In genomic region chr9:92907102-92907501, GRCm38 (mm10) we compare ENCODE assay signal across 26 mouse cellular contexts.
A peak's percentile ranks its signal among the peaks of the same experiment; 100 is the strongest.
DNase-seq lines count a peak whose midpoint lies in the region; ATAC-seq and TF ChIP-seq lines count a peak whose summit lies in the region.
"Had no signal": no experiment of that assay in that cellular context is flagged by ENCODE, and none has a peak within 500 bp of the region (broad histone marks: within the 10 kb centered on the region; RNA-seq: fewer than 3 reads in every experiment).

No protein-coding gene starts in this region.

- no peak for TF ChIP-seq CTCF in hindbrain, postnatal 0 days (IDR thresholded peaks at IDR 0.05; ENCODE audit: low read depth)

- no peaks in the 10 kb centered on the region for H3K9me3 ChIP-seq in forebrain, embryonic 14.5 days (replicated peaks; ENCODE audit: control insufficient read depth, low read length)
- no peaks in the 10 kb centered on the region for H3K9me3 ChIP-seq in forebrain, embryonic 13.5 days (replicated peaks)
- H3K9me3 ChIP-seq in hindbrain, postnatal 0 days (ENCODE audit: low read length), result no peaks in the 10 kb centered on the region
- H3K9me3 ChIP-seq in hindbrain, embryonic 10.5 days, result no peaks in the 10 kb centered on the region
- H3K9me3 ChIP-seq: heart, embryonic 10.5 days; heart, embryonic 13.5 days; hindbrain, embryonic 12.5 days; hindbrain, embryonic 15.5 days; intestine, embryonic 15.5 days had no signal

- no peak overlapping the region for H3K4me3 ChIP-seq in forebrain, embryonic 14.5 days (ENCODE audit: low read depth, low read length)
- H3K4me3 ChIP-seq in forebrain, embryonic 13.5 days, result no peak overlapping the region
- H3K4me3 ChIP-seq in hindbrain, postnatal 0 days (ENCODE audit: low read length), result no peak overlapping the region
- H3K4me3 ChIP-seq in hindbrain, embryonic 10.5 days, result no peak overlapping the region
- H3K4me3 ChIP-seq: heart, adult 2 months; heart, embryonic 10.5 days; heart, embryonic 13.5 days; hindbrain, embryonic 12.5 days; hindbrain, embryonic 15.5 days; intestine, embryonic 15.5 days had no signal

- DNase-seq in forebrain, embryonic 14.5 days (ENCODE audit: low spot score), result peak; percentile 38
- DNase-seq in hindbrain, postnatal 0 days (ENCODE audit: low spot score), result peak; percentile 3
- DNase-seq in hindbrain, embryonic 10.5 days (ENCODE audit: low spot score), result no peak
- DNase-seq in telencephalon, adult 2 months (ENCODE audit: low read depth, low spot score), result peak; percentile 24
- no peak for DNase-seq in gastrocnemius, postnatal 36 days
- DNase-seq: adrenal gland, adult 8-10 months; adrenal gland, postnatal 25 days; cerebellum, adult 11 months; cerebellum, adult 2 months; cerebellum, adult 9-11 months; cerebellum, postnatal 25 days; embryo, embryonic 11 days; gastrocnemius, postnatal 25 days; heart, adult 2 months; heart, postnatal 14 days; heart, postnatal 4 days; kidney, adult 11 months; kidney, adult 8-10 months had no signal

- no peaks in the 10 kb centered on the region for H3K4me1 ChIP-seq in forebrain, embryonic 14.5 days (ENCODE audit: control insufficient read depth, insufficient read depth, low read length)
- no peaks in the 10 kb centered on the region for H3K4me1 ChIP-seq in forebrain, embryonic 13.5 days
- H3K4me1 ChIP-seq in hindbrain, postnatal 0 days (ENCODE audit: insufficient read depth, low read length), result no peaks in the 10 kb centered on the region
- H3K4me1 ChIP-seq in hindbrain, embryonic 10.5 days (replicated peaks), result no peaks in the 10 kb centered on the region
- H3K4me1 ChIP-seq: heart, embryonic 10.5 days; heart, embryonic 13.5 days; hindbrain, embryonic 12.5 days; hindbrain, embryonic 15.5 days; intestine, embryonic 15.5 days had no signal

- H3K9ac ChIP-seq in forebrain, embryonic 14.5 days (ENCODE audit: low read length), result no peak overlapping the region
- H3K9ac ChIP-seq in forebrain, embryonic 13.5 days, result no peak overlapping the region
- no peak overlapping the region for H3K9ac ChIP-seq in hindbrain, postnatal 0 days (replicated peaks; ENCODE audit: low read length)
- H3K9ac ChIP-seq: heart, embryonic 13.5 days; hindbrain, embryonic 12.5 days; hindbrain, embryonic 15.5 days; intestine, embryonic 15.5 days had no signal

- no peaks in the 10 kb centered on the region for H3K36me3 ChIP-seq in forebrain, embryonic 14.5 days (ENCODE audit: control insufficient read depth, insufficient read depth, low read length)
- no peaks in the 10 kb centered on the region for H3K36me3 ChIP-seq in forebrain, embryonic 13.5 days (ENCODE audit: poor library complexity, severe bottlenecking)
- no peaks in the 10 kb centered on the region for H3K36me3 ChIP-seq in hindbrain, postnatal 0 days (ENCODE audit: insufficient read depth, low read length)
- no peaks in the 10 kb centered on the region for H3K36me3 ChIP-seq in hindbrain, embryonic 10.5 days
- H3K36me3 ChIP-seq: heart, embryonic 10.5 days; heart, embryonic 13.5 days; hindbrain, embryonic 12.5 days; hindbrain, embryonic 15.5 days; intestine, embryonic 15.5 days had no signal

- no peaks in the 10 kb centered on the region for H3K27me3 ChIP-seq in forebrain, embryonic 14.5 days (replicated peaks; ENCODE audit: control insufficient read depth, insufficient read depth, low read length)
- H3K27me3 ChIP-seq in forebrain, embryonic 13.5 days, result no peaks in the 10 kb centered on the region
- H3K27me3 ChIP-seq in hindbrain, postnatal 0 days (ENCODE audit: insufficient read depth, low read length), result no peaks in the 10 kb centered on the region
- H3K27me3 ChIP-seq in hindbrain, embryonic 10.5 days (ENCODE audit: insufficient read depth, poor library complexity, severe bottlenecking), result no peaks in the 10 kb centered on the region
- H3K27me3 ChIP-seq: heart, embryonic 13.5 days; hindbrain, embryonic 12.5 days; hindbrain, embryonic 15.5 days; intestine, embryonic 15.5 days had no signal

- intact Hi-C loops in gastrocnemius, postnatal 36 days (cut with DNase I), result no loop called here

- no peak overlapping the region for H3K4me2 ChIP-seq in forebrain, embryonic 14.5 days (ENCODE audit: low read length)
- no peak overlapping the region for H3K4me2 ChIP-seq in forebrain, embryonic 13.5 days
- H3K4me2 ChIP-seq in hindbrain, postnatal 0 days (ENCODE audit: low read depth, low read length), result no peak overlapping the region
- H3K4me2 ChIP-seq: heart, embryonic 13.5 days; hindbrain, embryonic 12.5 days; hindbrain, embryonic 15.5 days; intestine, embryonic 15.5 days had no signal

- no peak for ATAC-seq in forebrain, embryonic 14.5 days
- ATAC-seq in forebrain, embryonic 13.5 days, result no peak
- no peak for ATAC-seq in hindbrain, postnatal 0 days
- ATAC-seq: activated CD4-positive, CD25-positive, alpha-beta regulatory T cell, adult 4 months; CD4-positive, CD25-positive, alpha-beta regulatory T cell, adult 4 months; intestine, embryonic 15.5 days had no signal

- H3K27ac ChIP-seq in forebrain, embryonic 14.5 days (ENCODE audit: low read depth, low read length), result no peak overlapping the region
- H3K27ac ChIP-seq in forebrain, embryonic 13.5 days, result no peak overlapping the region
- H3K27ac ChIP-seq in hindbrain, postnatal 0 days, result no peak overlapping the region
- no peak overlapping the region for H3K27ac ChIP-seq in hindbrain, embryonic 10.5 days
- H3K27ac ChIP-seq: heart, adult 2 months; heart, embryonic 10.5 days; heart, embryonic 13.5 days; hindbrain, embryonic 12.5 days; hindbrain, embryonic 15.5 days; intestine, embryonic 15.5 days had no signal

Comparison
In these comparisons a context has a peak if more than half of its experiments do, and no peak if none do; other contexts are left out.
1. DNase-seq: peak in forebrain, embryonic 14.5 days (single experiment), hindbrain, postnatal 0 days (single experiment) and telencephalon, adult 2 months (single experiment); none in hindbrain, embryonic 10.5 days (single experiment) and gastrocnemius, postnatal 36 days (0 of 2).